Mouse (Mus musculus): Measurements from ENCODE around the gene Pros1.

DNA sequence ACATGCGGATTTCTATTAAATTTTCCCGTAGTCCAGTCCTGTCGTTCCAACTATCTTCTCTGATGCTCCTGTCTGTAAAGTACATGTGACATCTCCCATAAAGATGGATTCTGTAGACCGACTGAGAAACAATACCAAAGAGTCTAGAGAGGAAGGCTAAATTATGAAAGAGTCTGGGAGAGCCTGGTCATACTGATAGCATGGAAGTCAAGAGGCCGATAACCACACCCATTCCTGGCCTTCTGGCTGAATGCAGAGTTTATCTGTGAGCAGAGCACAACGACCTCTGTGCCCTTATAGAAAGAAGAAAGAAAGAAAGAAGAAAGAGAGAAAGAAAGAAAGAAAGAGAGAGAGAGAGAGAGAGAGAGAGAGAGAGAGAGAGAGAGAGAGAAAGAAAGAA lies 77.2 kb downstream of the Pros1 start:
- TF ChIP-seq CTCF (IDR thresholded peaks at IDR 0.05; ENCODE audit: low read depth) (no peak), EP300 (IDR thresholded peaks at IDR 0.05; ENCODE audit: low read depth) (no peak)
